Mouse (Mus musculus) naive thymus-derived CD4-positive, alpha-beta T cell, adult 2 months (primary cell): ENCODE results near the gene Catsper1.

Source experiments
- DNase-seq: peaks from one replicate; pipeline ENCODE4 v3.0.0-alpha.2; 2011; ENCODE audit warnings: low read depth

Gene Catsper1

DNA sequence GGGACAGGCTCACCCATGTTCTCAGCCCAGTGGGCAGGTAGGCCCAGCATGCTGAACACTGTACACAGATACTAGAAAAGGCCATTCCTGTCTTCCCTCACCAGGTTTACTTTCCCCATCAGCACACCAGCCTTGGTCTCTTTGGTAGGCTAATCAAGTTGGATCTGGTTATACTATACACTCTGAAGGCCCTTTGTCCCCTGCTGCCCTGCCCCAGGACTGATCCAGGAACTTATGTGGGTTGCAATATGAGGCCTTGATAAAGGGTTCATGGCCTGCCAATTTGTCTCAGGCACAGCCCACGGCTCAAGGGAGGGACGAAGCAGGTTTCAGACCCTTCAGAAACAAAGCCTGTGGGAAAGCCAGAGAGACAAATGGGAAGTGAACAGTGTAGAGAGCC lies 18.1 kb downstream of the Catsper1 start:
- no peak for DNase-seq

- no peak for DNase-seq
Measured at GRCm38 (mm10) chr19:5356080-5356479, 20.5 kb downstream of the Catsper1 start.

DNA sequence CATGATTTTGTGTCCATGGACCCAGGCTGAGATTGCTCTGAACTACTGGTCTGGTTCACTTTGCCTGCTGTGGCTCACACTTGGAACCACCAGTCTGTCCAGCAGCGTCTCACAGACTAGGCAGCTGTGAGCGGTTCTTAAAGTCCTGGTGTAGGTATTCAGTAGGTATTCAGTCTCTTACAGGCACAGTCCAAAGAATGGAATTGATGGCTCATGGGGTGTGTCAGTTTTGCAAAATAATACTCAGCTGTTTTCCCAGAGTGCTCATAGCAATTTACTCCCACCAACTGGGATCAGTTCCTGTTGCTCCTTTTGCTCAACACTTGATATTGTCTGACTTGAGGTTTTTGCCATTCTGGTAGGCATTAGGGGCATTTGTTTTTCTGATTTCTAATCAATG lies 26.6 kb downstream of the Catsper1 start:
- DNase-seq, result no peak

- no peak for DNase-seq
Measured at GRCm38 (mm10) chr19:5364124-5364523, 28.6 kb downstream of the Catsper1 start.

GRCm38 (mm10) chr19:5365751-5366150 lies 30.2 kb downstream of the Catsper1 start:
- no peak for DNase-seq

DNA sequence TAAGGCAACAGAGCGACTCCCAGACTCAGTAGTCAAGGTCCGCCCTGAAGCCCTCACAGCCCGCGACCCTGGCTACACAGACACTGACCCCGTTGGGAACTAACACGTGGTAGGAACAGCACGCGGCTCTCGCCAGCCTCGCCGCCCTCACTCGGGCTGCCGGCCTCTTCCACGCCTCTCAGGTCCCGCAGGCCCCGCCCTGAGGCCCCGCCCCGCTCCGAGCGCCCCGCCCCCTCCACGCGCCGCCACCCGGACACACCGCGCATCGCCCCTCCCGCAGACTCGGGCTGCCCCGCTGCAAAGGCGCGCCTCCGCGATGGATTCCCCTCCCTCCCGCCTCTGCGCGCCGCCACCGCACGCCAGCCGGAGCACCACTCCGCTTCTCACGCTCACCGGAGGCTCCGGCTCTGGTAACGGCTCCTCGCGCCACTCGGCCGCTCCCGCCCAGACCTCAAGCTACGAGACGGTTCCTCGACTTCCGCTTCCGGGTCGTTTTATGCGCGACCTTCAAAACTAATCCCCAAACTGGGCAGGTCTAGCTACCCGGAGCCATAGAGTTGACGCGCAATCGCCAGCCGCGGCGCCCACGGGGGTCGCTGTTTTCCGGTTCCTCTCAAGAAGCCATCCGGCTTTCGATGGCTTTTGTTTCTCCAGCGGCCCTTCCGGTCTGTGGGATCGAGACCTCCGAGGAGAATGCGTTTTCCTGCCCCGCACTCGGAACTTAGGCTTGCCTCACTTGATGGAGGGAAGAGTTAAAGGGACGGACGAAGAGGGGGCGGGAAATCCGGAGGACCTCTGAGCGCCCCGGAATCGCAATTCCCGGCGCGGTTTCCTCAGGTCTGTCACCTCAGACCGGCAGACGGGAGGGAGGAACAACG lies 30.9 kb downstream of the Catsper1 start, which contains the start of gene Eif1ad:
Gene Eif1ad (plus strand): TSS at position 567 of the 878 bp plus-strand sequence.
- peak; percentile 99 for DNase-seq

DNA sequence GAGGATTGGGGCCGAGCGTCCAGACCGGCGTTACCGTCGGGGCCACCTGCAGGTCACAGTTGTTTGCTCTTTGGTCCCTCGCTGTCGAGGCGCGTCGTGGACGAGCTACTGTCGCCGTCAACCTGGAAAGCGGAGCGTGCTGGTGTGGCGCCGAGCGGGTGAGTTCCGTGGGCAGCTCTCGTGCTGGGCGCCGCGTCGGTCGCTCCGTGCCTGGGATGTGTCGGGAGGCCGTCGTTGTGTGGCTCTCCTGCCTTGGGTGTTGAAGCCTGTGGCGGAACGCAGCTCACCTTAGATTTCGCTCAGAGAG lies 31.5 kb downstream of the Catsper1 start, which contains the start of gene Banf1:
Gene Banf1 (minus strand): TSS at position 116 of the 307 bp plus-strand sequence.
- DNase-seq, result no peak

GRCm38 (mm10) chr19:5367455-5367854 lies 31.9 kb downstream of the Catsper1 start:
- peak; percentile 59 for DNase-seq

GRCm38 (mm10) chr19:5370932-5371331 lies 35.4 kb downstream of the Catsper1 start:
- DNase-seq, result no peak

DNA sequence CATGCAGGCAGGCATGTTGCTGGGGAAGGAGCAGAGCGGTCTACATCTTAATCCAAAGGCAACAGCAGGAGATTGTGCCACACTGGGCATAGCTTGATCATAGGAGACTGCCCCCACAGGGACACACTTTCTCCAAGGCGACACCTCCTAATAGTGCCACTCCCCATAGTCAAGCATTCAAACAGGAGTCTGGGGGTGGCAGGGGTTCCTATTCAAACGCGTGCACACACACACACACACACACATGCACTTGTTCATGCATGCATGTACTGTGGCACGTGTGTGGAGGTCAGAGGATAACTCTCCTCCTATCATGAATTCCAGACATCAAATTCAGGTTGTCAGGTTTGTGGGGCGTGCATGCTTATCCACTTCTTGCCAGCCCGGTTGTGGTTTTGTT lies 37.2 kb downstream of the Catsper1 start:
- no peak for DNase-seq

- no peak for DNase-seq
Measured at GRCm38 (mm10) chr19:5374177-5374576, 38.6 kb downstream of the Catsper1 start.

DNA sequence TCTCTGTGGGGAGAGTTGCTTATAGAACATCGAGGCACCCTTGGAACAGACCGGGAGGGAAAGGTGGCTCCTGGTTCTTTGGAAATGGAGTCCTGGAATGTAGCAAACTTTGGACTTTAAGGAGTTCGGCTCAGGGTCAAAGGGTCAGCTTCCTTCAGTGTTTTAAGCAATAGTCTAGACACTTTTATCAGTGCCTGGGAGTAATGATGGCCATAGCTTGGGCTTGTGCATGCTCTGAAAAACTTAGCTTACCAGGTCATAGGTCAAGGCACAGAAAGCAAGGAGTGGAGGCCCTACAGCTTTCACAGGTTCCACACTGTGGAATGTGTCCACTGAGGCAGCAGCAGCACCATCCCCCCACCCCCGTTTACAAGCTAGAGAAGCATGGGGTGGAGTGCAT lies 39.2 kb downstream of the Catsper1 start:
- DNase-seq, result no peak

DNA sequence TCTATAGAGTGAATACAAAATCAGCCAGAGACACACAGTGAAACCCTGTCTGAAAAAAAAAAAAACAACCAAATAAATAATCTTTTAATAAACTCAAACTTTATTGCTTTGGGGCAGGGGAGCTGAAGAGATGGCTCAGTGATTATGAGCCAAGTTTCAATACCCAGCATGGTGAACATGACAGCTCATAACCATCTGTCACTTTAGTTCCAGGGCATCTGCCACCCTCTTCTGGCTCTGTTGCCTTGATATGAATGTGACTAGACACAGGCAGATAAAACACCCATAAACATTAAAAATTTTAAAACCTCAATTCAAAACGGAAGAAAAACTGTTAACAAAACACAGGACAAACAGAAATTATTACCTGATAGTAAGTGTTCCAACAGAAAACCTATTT lies 41.9 kb downstream of the Catsper1 start:
- DNase-seq, result no peak

DNA sequence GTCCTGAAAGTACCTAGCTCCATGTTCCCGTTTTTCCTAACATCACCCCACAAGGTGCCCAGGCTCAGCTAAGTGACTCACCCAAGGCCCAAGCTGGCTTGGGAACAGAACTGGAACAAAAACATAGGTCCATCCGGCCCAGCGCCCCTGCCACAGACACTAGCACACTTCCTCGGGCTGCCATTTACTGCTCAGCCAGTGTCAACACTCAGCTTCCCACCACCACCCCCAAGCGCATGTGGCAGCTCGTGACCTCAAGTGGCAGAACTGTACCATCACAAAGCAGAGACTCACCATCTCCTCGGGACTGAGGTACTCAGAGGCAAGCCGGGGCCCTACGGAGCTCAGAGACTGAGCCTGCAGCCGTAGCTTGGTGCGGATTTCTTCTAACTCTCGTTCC lies 47.8 kb downstream of the Catsper1 start:
- no peak for DNase-seq

- no peak for DNase-seq
Measured at GRCm38 (mm10) chr19:5384715-5385114, 49.2 kb downstream of the Catsper1 start.

GRCm38 (mm10) chr19:5388011-5388441 lies 52.5 kb downstream of the Catsper1 start:
- DNase-seq, result no peak

- DNase-seq, result peak; percentile 95
Measured at GRCm38 (mm10) chr19:5388588-5389242, 53.2 kb downstream of the Catsper1 start, which contains the start of gene Sart1. Gene Sart1, minus strand, starts transcription at chr19:5388703.

DNA sequence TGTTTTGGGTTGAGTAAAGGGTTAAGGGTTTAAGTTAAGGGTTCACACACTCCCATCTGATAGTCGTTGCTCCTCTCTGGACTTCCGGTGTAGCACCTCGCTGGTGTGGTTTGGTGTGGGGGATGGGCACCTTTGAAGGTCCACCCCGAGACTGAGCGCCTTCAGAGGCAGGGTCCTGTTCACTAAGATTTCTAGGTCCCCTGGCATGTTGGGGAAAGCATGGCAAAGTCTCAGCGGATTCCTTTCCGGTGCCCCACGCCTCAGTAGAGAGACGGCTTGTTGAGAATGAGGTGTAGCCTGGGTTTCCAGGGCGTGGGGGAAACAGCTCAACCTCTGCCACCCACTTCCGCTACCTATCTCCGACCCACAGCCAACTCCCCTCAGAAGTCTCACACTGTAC lies 54.1 kb downstream of the Catsper1 start:
- peak; percentile 88 for DNase-seq

DNA sequence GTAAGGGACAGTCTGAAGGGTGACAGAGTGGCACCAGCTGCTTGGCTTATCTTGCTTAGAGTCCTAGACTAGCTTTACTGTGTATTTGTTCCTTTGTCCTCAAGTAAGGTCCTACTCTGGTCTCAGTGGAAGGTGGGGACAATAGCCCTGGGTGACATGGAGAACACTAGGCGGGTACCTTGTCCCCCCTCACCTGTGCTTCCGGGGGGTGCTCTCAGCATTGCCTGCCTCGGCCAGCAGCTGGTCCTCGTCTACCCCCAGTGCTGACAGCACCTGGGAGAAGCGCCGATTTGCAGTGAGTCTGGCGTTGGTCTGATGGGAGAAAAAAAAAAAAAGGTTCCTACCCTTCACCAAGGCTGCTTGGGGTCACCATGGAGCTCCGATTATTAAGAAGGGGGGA lies 54.9 kb downstream of the Catsper1 start:
- no peak for DNase-seq

DNA sequence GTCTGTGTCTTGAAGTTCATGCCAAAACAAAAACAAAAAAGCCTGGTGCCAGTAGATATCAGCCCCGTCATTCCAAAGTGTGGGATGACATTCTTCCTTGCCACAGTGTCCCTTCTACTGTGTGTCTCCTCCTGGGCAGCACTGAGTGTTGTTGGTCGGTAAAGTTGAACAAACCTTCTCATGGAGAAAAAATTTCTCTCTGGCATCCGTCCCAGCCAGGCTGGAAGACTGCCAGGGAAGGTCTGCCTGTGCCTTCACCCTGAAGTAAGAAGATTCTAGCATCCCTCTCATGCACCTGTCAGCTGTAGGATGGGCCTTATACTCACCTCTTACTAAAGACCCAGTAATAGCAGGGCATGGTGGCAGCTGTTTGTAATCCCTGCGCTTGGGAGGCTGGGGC lies 57.4 kb downstream of the Catsper1 start:
- no peak for DNase-seq
